Mouse (Mus musculus): ENCODE data around the gene Wdr95. TPM values are rescaled to one million over a fixed set of nuclear protein-coding genes. Genes with fewer than 3 reads are reported as not detected.

The Wdr95 gene
- polyA plus RNA-seq, 2 experiments, result not detected

GRCm38 (mm10) chr5:149517116-149517515, 11.4 kb upstream of the Wdr95 start:
- no peak overlapping the region for H3K4me2 ChIP-seq (ENCODE audit: low read depth)
- no peak for TF ChIP-seq CTCF (IDR thresholded peaks at IDR 0.05; ENCODE audit: low read depth)
- TF ChIP-seq EP300 (IDR thresholded peaks at IDR 0.05; ENCODE audit: low read depth), result no peak
- no peak overlapping the region for H3K27ac ChIP-seq
- H3K9me3 ChIP-seq (ENCODE audit: control insufficient read depth, low read length), result no peaks in the 10 kb centered on the region
- ATAC-seq (ENCODE audit: insufficient read depth) (no peak), DNase-seq (ENCODE audit: low read depth in 3 of 3, low spot score in 3 of 3) (no peak)
- no peaks in the 10 kb centered on the region for H3K4me1 ChIP-seq (replicated peaks; ENCODE audit: control insufficient read depth in 2 of 2, insufficient read depth in 2 of 2, low read length in 1 of 2)
- no peaks in the 10 kb centered on the region for H3K36me3 ChIP-seq (replicated peaks; ENCODE audit: control insufficient read depth, insufficient read depth, low read depth)
- H3K9ac ChIP-seq (replicated peaks), result no peak overlapping the region
- H3K4me3 ChIP-seq (ENCODE audit: insufficient read depth in 1 of 2, low read depth in 2 of 2, low read length in 2 of 2), result no peak overlapping the region
- WGBS (ENCODE audit: insufficient replicate concordance), result 65% methylated on average over 6 of the region's 6 CpGs
- H3K27me3 ChIP-seq (ENCODE audit: control insufficient read depth, insufficient read depth, low read length), result no peaks in the 10 kb centered on the region

GRCm38 (mm10) chr5:149520806-149521205, 7.7 kb upstream of the Wdr95 start:
- no peaks in the 10 kb centered on the region for H3K9me3 ChIP-seq (ENCODE audit: control insufficient read depth, low read length)
- H3K4me3 ChIP-seq (ENCODE audit: insufficient read depth in 1 of 2, low read depth in 2 of 2, low read length in 2 of 2), result no peak overlapping the region
- no peak overlapping the region for H3K4me2 ChIP-seq (ENCODE audit: low read depth)
- no peak for TF ChIP-seq EP300 (IDR thresholded peaks at IDR 0.05; ENCODE audit: low read depth)
- TF ChIP-seq CTCF (IDR thresholded peaks at IDR 0.05; ENCODE audit: low read depth), result no peak
- 42% methylated on average over 5 of the region's 5 CpGs for WGBS (ENCODE audit: insufficient replicate concordance)
- ATAC-seq (ENCODE audit: insufficient read depth) (no peak), DNase-seq (ENCODE audit: low read depth in 3 of 3, low spot score in 3 of 3) (no peak)
- H3K27ac ChIP-seq, result no peak overlapping the region
- H3K27me3 ChIP-seq (ENCODE audit: control insufficient read depth, insufficient read depth, low read length), result no peaks in the 10 kb centered on the region
- H3K4me1 ChIP-seq (replicated peaks; ENCODE audit: control insufficient read depth in 2 of 2, insufficient read depth in 2 of 2, low read length in 1 of 2), result no peaks in the 10 kb centered on the region
- H3K9ac ChIP-seq (replicated peaks), result no peak overlapping the region
- H3K36me3 ChIP-seq (replicated peaks; ENCODE audit: control insufficient read depth, insufficient read depth, low read depth), result no peaks in the 10 kb centered on the region

- ATAC-seq (ENCODE audit: insufficient read depth) (no peak), DNase-seq (ENCODE audit: low read depth in 3 of 3, low spot score in 3 of 3) (no peak)
- Histone ChIP-seq H3K27me3 (ENCODE audit: control insufficient read depth, insufficient read depth, low read length) (no peaks in the 10 kb centered on the region), H3K9me3 (ENCODE audit: control insufficient read depth, low read length) (no peaks in the 10 kb centered on the region), H3K27ac (no peak overlapping the region), H3K4me1 (replicated peaks; ENCODE audit: control insufficient read depth in 2 of 2, insufficient read depth in 2 of 2, low read length in 1 of 2) (no peaks in the 10 kb centered on the region), H3K4me2 (ENCODE audit: low read depth) (no peak overlapping the region), H3K9ac (replicated peaks) (no peak overlapping the region), H3K36me3 (replicated peaks; ENCODE audit: control insufficient read depth, insufficient read depth, low read depth) (no peaks in the 10 kb centered on the region), H3K4me3 (ENCODE audit: insufficient read depth in 1 of 2, low read depth in 2 of 2, low read length in 2 of 2) (no peak overlapping the region)
- TF ChIP-seq CTCF (IDR thresholded peaks at IDR 0.05; ENCODE audit: low read depth) (no peak), EP300 (IDR thresholded peaks at IDR 0.05; ENCODE audit: low read depth) (no peak)
- 72% methylated on average over 6 of the region's 6 CpGs for WGBS (ENCODE audit: insufficient replicate concordance)
Observed at GRCm38 (mm10) chr5:149523856-149524241, 4.6 kb upstream of the Wdr95 start.

GRCm38 (mm10) chr5:149524242-149524858, 4.1 kb upstream of the Wdr95 start:
- Histone ChIP-seq H3K27me3 (ENCODE audit: control insufficient read depth, insufficient read depth, low read length) (no peaks in the 10 kb centered on the region), H3K4me3 (ENCODE audit: insufficient read depth in 1 of 2, low read depth in 2 of 2, low read length in 2 of 2) (no peak overlapping the region), H3K9ac (replicated peaks) (no peak overlapping the region), H3K27ac (no peak overlapping the region), H3K4me1 (replicated peaks; ENCODE audit: control insufficient read depth in 2 of 2, insufficient read depth in 2 of 2, low read length in 1 of 2) (no peaks in the 10 kb centered on the region), H3K36me3 (replicated peaks; ENCODE audit: control insufficient read depth, insufficient read depth, low read depth) (no peaks in the 10 kb centered on the region), H3K9me3 (ENCODE audit: control insufficient read depth, low read length) (no peaks in the 10 kb centered on the region), H3K4me2 (ENCODE audit: low read depth) (no peak overlapping the region)
- ATAC-seq (ENCODE audit: insufficient read depth) (no peak), DNase-seq (ENCODE audit: low read depth in 3 of 3, low spot score in 3 of 3) (peak; percentile 31 to 47 (median 33))
- peak; percentile 91 for TF ChIP-seq CTCF (IDR thresholded peaks at IDR 0.05; ENCODE audit: low read depth)
- no peak for TF ChIP-seq EP300 (IDR thresholded peaks at IDR 0.05; ENCODE audit: low read depth)
- 32% methylated on average over 16 of the region's 16 CpGs for WGBS (ENCODE audit: insufficient replicate concordance)

- ATAC-seq (ENCODE audit: insufficient read depth) (no peak), DNase-seq (ENCODE audit: low read depth in 3 of 3, low spot score in 3 of 3) (no peak)
- TF ChIP-seq EP300 (IDR thresholded peaks at IDR 0.05; ENCODE audit: low read depth) (no peak), CTCF (IDR thresholded peaks at IDR 0.05; ENCODE audit: low read depth) (peak; percentile 64)
- Histone ChIP-seq H3K4me1 (replicated peaks; ENCODE audit: control insufficient read depth in 2 of 2, insufficient read depth in 2 of 2, low read length in 1 of 2) (no peaks in the 10 kb centered on the region), H3K27ac (no peak overlapping the region), H3K27me3 (ENCODE audit: control insufficient read depth, insufficient read depth, low read length) (no peaks in the 10 kb centered on the region), H3K4me2 (ENCODE audit: low read depth) (no peak overlapping the region), H3K4me3 (ENCODE audit: insufficient read depth in 1 of 2, low read depth in 2 of 2, low read length in 2 of 2) (no peak overlapping the region), H3K9me3 (ENCODE audit: control insufficient read depth, low read length) (no peaks in the 10 kb centered on the region), H3K36me3 (replicated peaks; ENCODE audit: control insufficient read depth, insufficient read depth, low read depth) (no peaks in the 10 kb centered on the region), H3K9ac (replicated peaks) (no peak overlapping the region)
- 35% methylated on average over 6 of the region's 6 CpGs for WGBS (ENCODE audit: insufficient replicate concordance)
Observed at GRCm38 (mm10) chr5:149525055-149525785, 3.3 kb upstream of the Wdr95 start.

Data from liver, embryonic 14.5 days (tissue).